Mouse (Mus musculus) central nervous system, embryonic 18 days (tissue): ENCODE data around the gene Bsx. TPM values are rescaled to one million over a fixed set of nuclear protein-coding genes. Genes with fewer than 3 reads are reported as not detected.

Experiments used
- polyA plus RNA-seq: library from polyadenylated mRNA; depleted of rRNA; stranded (reverse); fragments of >200 nt; gene quantifications from 2 replicates; pipeline ENCODE4 v1.2.3, GENCODE M21; 2012; rRNA removed

Bsx gene
- polyA plus RNA-seq = 0.57 and 0.74 TPM in 2 replicates

GRCm38 (mm10) chr9:40873556-40874470 lies at the start of gene Bsx:
Gene Bsx, plus strand, starts transcription at chr9:40874127.

Other genes starting within 250 kb of the Bsx start
- gene Gm21915, start 203.5 kb upstream of the Bsx start, polyA plus RNA-seq = not detected in 2 replicates
- 47.3 and 50.6 TPM in 2 replicates for gene Clmp, start 188.2 kb upstream of the Bsx start, polyA plus RNA-seq
- gene Hspa8, start 73.1 kb upstream of the Bsx start, polyA plus RNA-seq = 2,477 and 2,492 TPM in 2 replicates
- 0.56 and 0.92 TPM in 2 replicates for gene Jhy, start 90.0 kb downstream of the Bsx start, polyA plus RNA-seq
- gene Crtam, start 130.5 kb downstream of the Bsx start, polyA plus RNA-seq = 0.03 and 0.07 TPM in 2 replicates